Comparison of ENCODE assay signal across 11 mouse cellular contexts in genomic region chr19:4624006-4624405, GRCm38 (mm10). TPM values are rescaled to one million over a fixed set of nuclear protein-coding genes. Genes with fewer than 3 reads are reported as not detected.
DNase-seq lines count a peak whose midpoint lies in the region; ATAC-seq lines count a peak whose summit lies in the region.
"Had no signal": no experiment of that assay in that cellular context is flagged by ENCODE, and none has a peak within 500 bp of the region (broad histone marks: within the 10 kb centered on the region; RNA-seq: fewer than 3 reads in every experiment).

No protein-coding gene starts in this region.

- H3K27ac ChIP-seq in hindbrain, embryonic 13.5 days = no peak overlapping the region
- H3K27ac ChIP-seq in hindbrain, embryonic 16.5 days (ENCODE audit: low read depth, low read length) = no peak overlapping the region
- H3K27ac ChIP-seq in neural tube, embryonic 13.5 days (replicated peaks) = no peak overlapping the region
- no peak overlapping the region for H3K27ac ChIP-seq in neural tube, embryonic 14.5 days (ENCODE audit: low read depth, low read length)
- H3K27ac ChIP-seq: limb, embryonic 15.5 days had no signal

- H3K4me2 ChIP-seq in hindbrain, embryonic 13.5 days = peak overlapping the region; percentile 94; the same call in 1 of the 2 replicates
- H3K4me2 ChIP-seq in hindbrain, embryonic 16.5 days (ENCODE audit: low read length) = no peak overlapping the region
- H3K4me2 ChIP-seq in neural tube, embryonic 13.5 days = 0 out of 2 replicates have a peak overlapping the region, but pooled peaks have one; percentile 89
- no peak overlapping the region for H3K4me2 ChIP-seq in neural tube, embryonic 14.5 days (ENCODE audit: low read depth, low read length)

- DNase-seq in cerebellum, adult 11-12 months = peak; percentile 44
- DNase-seq in cerebellum, adult 11 months = no peak
- no peak for DNase-seq in neural tube, embryonic 10.5 days (ENCODE audit: extremely low spot score, low spot score)
- DNase-seq in ovary, adult 18-20 months (ENCODE audit: low spot score) = no peak
- DNase-seq: kidney, adult 2 months had no signal

- peak overlapping the region; percentile 85; the same call in 1 of the 2 replicates for H3K4me3 ChIP-seq in hindbrain, embryonic 13.5 days
- H3K4me3 ChIP-seq in hindbrain, embryonic 16.5 days (ENCODE audit: low read length) = no peak overlapping the region
- H3K4me3 ChIP-seq in neural tube, embryonic 13.5 days = no peak overlapping the region
- 0 out of 2 replicates have a peak overlapping the region, but pooled peaks have one; percentile 84 for H3K4me3 ChIP-seq in neural tube, embryonic 14.5 days (ENCODE audit: low read depth, low read length)

- H3K27me3 ChIP-seq in hindbrain, embryonic 13.5 days = no peaks in the 10 kb centered on the region
- no peaks in the 10 kb centered on the region for H3K27me3 ChIP-seq in hindbrain, embryonic 16.5 days (replicated peaks; ENCODE audit: control insufficient read depth, insufficient read depth, low read length)
- no peaks in the 10 kb centered on the region for H3K27me3 ChIP-seq in neural tube, embryonic 13.5 days
- no peaks in the 10 kb centered on the region for H3K27me3 ChIP-seq in neural tube, embryonic 14.5 days (ENCODE audit: control insufficient read depth, insufficient read depth, low read length)
- H3K27me3 ChIP-seq: limb, embryonic 15.5 days had no signal

- no peak overlapping the region for H3K9ac ChIP-seq in hindbrain, embryonic 13.5 days
- H3K9ac ChIP-seq in hindbrain, embryonic 16.5 days (ENCODE audit: low read depth, low read length) = no peak overlapping the region; the same call in 1 of the 2 replicates
- H3K9ac ChIP-seq in neural tube, embryonic 13.5 days = peak overlapping the region; percentile 83; the same call in 1 of the 2 replicates
- H3K9ac ChIP-seq in neural tube, embryonic 14.5 days (replicated peaks; ENCODE audit: low read depth, low read length) = no peak overlapping the region

- WGBS in hindbrain, embryonic 13.5 days = 98% methylated on average over 12 of the region's 12 CpGs
- 94% methylated on average over 12 of the region's 12 CpGs for WGBS in hindbrain, embryonic 16.5 days
- WGBS in neural tube, embryonic 13.5 days = 93% methylated on average over 12 of the region's 12 CpGs
- WGBS in neural tube, embryonic 14.5 days = 94% methylated on average over 12 of the region's 12 CpGs

- H3K4me1 ChIP-seq in hindbrain, embryonic 13.5 days (replicated peaks) = peaks cover 38% of the 10 kb centered on the region
- H3K4me1 ChIP-seq in hindbrain, embryonic 16.5 days (ENCODE audit: control insufficient read depth, insufficient read depth, low read depth, low read length) = peaks cover 21% of the 10 kb centered on the region
- peaks cover 42% of the 10 kb centered on the region for H3K4me1 ChIP-seq in neural tube, embryonic 13.5 days (replicated peaks)
- peaks cover 14% of the 10 kb centered on the region; the same call in 1 of the 2 replicates for H3K4me1 ChIP-seq in neural tube, embryonic 14.5 days (ENCODE audit: control insufficient read depth, insufficient read depth, low read length)

- H3K9me3 ChIP-seq in hindbrain, embryonic 13.5 days = no peaks in the 10 kb centered on the region
- H3K9me3 ChIP-seq in hindbrain, embryonic 16.5 days (ENCODE audit: control insufficient read depth, low read length) = no peaks in the 10 kb centered on the region
- no peaks in the 10 kb centered on the region for H3K9me3 ChIP-seq in neural tube, embryonic 13.5 days
- H3K9me3 ChIP-seq in neural tube, embryonic 14.5 days (ENCODE audit: control insufficient read depth, low read length) = no peaks in the 10 kb centered on the region
- H3K9me3 ChIP-seq: G1E; limb, embryonic 15.5 days had no signal

- peaks cover 38% of the 10 kb centered on the region for H3K36me3 ChIP-seq in hindbrain, embryonic 13.5 days
- peaks cover 19% of the 10 kb centered on the region for H3K36me3 ChIP-seq in hindbrain, embryonic 16.5 days (ENCODE audit: control insufficient read depth, insufficient read depth, low read length)
- H3K36me3 ChIP-seq in neural tube, embryonic 13.5 days = peaks cover 39% of the 10 kb centered on the region
- H3K36me3 ChIP-seq in neural tube, embryonic 14.5 days (ENCODE audit: control insufficient read depth, insufficient read depth, low read length) = peaks cover 8% of the 10 kb centered on the region; the same call in 1 of the 2 replicates

- no peak for ATAC-seq in hindbrain, embryonic 13.5 days (ENCODE audit: low FRiP score)
- ATAC-seq in hindbrain, embryonic 16.5 days = no peak
- ATAC-seq in neural tube, embryonic 13.5 days (ENCODE audit: low read depth) = no peak
- no peak for ATAC-seq in neural tube, embryonic 14.5 days (ENCODE audit: low read depth)

RNA-seq across cellular contexts. Expression of gene Rce1, which starts 1.4 kb away (rescaled TPM):
- polyA plus RNA-seq in hindbrain, embryonic 13.5 days (2015; fragmentation: Nextera tagmentation; extraction: Ambion mirVana) = 52.0 and 54.2 TPM in 2 replicates
- polyA plus RNA-seq in hindbrain, embryonic 16.5 days (2015; fragmentation: Nextera tagmentation; extraction: Ambion mirVana) = 51.8 and 54.8 TPM in 2 replicates
- polyA plus RNA-seq in neural tube, embryonic 13.5 days (2015; fragmentation: Nextera tagmentation; extraction: Ambion mirVana) = 51.8 and 56.0 TPM in 2 replicates
- polyA plus RNA-seq in neural tube, embryonic 14.5 days (2014; fragmentation: Nextera tagmentation; extraction: Ambion mirVana) = 45.2 and 47.8 TPM in 2 replicates

RNA-seq across cellular contexts. Expression of gene Lrfn4, which starts 8.5 kb away (rescaled TPM):
- 9.0 and 10.4 TPM in 2 replicates for polyA plus RNA-seq in hindbrain, embryonic 13.5 days (2015; fragmentation: Nextera tagmentation; extraction: Ambion mirVana)
- polyA plus RNA-seq in hindbrain, embryonic 16.5 days (2015; fragmentation: Nextera tagmentation; extraction: Ambion mirVana) = 8.0 and 10.5 TPM in 2 replicates
- polyA plus RNA-seq in neural tube, embryonic 13.5 days (2015; fragmentation: Nextera tagmentation; extraction: Ambion mirVana) = 10.5 and 10.9 TPM in 2 replicates
- 14.3 and 16.9 TPM in 2 replicates for polyA plus RNA-seq in neural tube, embryonic 14.5 days (2014; fragmentation: Nextera tagmentation; extraction: Ambion mirVana)

Comparison
In these comparisons a context has a peak if more than half of its experiments do, and no peak if none do; other contexts are left out.
1. H3K4me2 ChIP-seq: peak in hindbrain, embryonic 13.5 days (single experiment) and neural tube, embryonic 13.5 days (single experiment); none in hindbrain, embryonic 16.5 days (single experiment) and neural tube, embryonic 14.5 days (single experiment).
2. H3K4me3 ChIP-seq: peak in hindbrain, embryonic 13.5 days (single experiment) and neural tube, embryonic 14.5 days (single experiment); none in hindbrain, embryonic 16.5 days (single experiment) and neural tube, embryonic 13.5 days (single experiment).